Mouse (Mus musculus) kidney, postnatal 14 days (tissue): ENCODE data around the gene Adamtsl1.

Experiments
- DNase-seq: peaks from one replicate; pipeline ENCODE4 v3.0.0; 2022; ENCODE audit warnings: mixed read lengths

Adamtsl1 gene

DNA sequence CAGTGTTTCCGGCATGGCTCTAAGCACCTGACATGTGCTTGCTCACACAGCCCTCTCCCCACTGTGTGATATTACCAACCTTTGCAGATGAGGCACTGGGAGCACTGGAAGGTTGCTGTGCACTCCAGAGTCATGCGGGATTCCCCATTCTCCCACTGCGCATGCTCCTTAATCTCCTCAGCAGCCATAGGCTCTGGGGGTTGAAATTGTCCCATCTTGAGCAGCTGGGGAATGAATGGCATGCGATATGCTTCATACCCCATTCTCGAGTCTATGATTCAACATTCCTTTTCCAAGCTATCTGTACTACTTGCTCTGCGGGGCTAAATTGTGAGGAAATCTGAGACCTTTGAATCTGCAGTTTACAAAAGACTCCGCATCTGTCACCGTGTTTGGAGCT lies 812.7 kb downstream of the Adamtsl1 start:
- no peak for DNase-seq

DNA sequence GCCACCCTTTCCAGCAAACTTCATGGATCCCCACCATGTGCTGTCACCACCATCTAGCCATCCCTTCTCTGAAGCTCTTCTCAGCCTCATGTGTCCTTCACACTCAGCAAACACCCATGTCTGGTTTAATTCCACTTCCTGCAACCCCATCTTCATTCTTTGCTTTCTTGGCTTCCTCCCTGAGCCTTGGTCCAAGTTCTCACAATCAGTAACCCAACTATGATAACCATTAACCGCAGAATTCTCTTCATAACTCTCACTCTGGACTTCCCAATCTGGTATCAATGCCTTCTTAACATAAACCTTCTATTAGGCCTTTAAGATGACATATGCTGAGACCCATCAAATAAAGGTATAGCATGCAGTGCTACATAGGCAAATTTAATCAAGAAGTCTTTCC lies 815.5 kb downstream of the Adamtsl1 start:
- no peak for DNase-seq

DNA sequence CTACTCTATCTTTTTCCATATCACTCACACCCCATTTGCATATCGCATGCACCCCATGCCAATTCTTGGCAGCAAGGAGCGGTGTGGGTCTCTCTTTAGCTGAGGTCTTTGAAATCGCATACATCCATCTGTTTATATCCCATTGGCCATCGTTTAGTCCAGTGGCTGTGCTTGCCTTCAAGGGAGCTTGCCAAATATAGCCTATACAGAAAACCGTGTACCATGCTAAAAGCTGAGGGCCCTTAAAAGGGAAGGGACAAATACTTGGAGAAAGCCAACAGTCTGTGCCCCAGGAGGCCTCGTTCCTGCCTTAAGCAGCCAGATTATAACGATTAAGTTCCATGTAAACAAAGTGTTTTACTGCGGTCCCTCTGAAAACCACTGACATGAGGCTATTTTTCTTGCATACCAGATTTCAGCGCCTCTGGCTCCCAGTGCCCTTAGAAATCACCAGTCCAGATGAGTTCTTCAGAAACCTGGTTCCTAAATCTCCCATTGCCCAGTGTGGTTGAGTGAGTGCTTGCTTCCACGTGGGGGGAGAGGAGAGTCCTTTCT lies 822.0 kb downstream of the Adamtsl1 start:
- DNase-seq, result peak; percentile 41

DNA sequence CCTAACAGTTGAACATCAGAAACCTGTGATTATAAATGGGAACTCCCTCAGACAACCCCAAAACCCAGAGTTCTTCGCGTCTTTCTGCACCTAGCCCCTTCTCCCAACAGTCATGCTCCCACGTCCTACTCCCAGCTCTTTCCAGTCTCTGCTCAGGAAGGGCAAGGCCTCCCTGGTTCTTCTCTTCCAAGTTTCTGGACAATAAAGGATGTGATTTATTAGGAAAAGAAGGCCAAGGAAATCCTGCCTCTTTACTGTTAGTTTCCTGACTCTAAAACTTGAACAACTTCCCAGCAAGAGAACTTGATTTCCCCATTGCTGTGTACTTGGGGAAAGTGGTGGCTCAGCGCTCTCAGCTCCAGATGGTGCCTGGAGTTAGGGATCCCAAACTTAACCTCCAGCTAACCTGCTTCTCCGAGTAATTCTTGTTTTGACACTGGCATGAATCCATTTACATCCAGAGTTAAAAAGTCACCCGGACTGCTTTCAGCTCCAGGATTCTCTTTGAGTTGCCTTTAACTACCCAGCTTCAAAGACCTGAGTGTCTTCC lies 823.3 kb downstream of the Adamtsl1 start:
- DNase-seq, result peak; percentile 55

DNA sequence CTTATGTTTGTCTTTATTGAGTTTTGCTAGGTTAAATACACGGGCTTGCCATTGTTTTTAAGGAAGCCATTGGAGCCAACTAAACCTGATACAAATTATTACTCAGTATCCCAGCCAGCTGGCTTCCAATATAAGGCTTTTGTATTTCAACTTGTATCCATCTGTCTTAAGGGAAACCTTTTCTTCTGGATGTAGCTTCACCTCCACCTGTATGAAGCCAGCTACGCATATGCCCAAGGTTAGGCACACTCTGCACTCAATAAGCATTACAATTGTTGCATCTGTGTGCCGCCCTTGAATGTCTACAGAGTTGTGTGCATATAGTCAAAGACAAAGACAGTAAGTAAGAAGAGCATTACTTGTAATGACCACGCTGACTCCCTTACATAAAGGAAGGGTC lies 835.4 kb downstream of the Adamtsl1 start:
- no peak for DNase-seq

DNA sequence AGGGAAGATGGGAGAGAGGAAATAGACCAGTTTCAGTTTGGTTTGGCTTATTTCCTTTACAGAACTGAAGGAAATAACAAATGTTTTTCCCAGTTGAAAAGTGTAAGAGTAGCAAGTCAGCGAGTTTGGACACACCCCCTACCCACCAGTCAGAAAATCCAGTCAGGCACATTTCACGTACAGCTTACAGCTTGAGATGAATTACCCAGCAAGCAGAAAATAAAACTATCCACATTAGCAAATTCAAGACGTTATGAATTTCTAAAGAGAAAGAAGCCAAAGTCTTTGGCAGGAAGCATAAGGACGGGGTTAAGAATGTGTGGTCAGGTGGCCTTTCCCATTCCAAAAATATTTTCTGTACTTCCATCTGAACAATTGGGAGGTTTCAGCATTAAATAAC lies 838.1 kb downstream of the Adamtsl1 start:
- peak; percentile 18 for DNase-seq

DNA sequence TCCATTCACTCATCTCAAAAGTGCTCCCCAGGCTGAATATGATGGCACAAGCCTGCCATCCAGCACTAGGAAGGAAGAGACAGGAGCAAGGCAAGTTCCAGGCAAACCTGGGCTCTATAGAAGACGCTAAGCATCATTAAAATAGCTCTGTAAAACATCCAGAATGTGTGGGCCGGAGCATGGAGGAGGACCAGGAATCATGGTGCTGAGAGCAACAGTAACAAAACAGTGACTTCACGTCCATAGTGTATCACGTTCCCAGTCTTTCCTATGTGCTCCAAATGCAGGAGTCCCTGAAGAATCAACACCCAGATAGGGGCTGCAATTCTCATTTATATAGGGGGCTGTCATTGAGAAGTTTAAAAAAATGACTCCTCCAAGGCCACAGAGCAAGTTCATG lies 839.6 kb downstream of the Adamtsl1 start:
- no peak for DNase-seq

DNA sequence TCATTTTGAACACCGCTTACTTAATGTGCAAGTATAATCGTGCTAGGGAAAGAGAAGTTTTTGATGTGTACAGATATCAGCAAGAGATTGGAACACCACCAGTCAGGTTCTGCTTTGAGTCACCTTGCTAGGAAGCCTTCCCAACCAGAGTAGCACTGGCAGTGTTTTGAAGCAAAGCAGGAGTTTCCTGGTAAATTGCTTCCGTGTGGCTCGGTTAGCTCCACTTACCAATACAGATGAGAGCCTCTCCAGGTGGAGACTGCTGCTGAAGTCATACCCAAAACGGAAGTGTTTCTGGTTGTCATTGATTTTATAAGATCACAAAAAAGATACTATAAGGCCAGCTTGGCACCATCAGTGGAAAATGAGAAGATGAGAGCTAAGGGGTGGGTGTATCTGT lies 845.4 kb downstream of the Adamtsl1 start:
- DNase-seq, result no peak

DNA sequence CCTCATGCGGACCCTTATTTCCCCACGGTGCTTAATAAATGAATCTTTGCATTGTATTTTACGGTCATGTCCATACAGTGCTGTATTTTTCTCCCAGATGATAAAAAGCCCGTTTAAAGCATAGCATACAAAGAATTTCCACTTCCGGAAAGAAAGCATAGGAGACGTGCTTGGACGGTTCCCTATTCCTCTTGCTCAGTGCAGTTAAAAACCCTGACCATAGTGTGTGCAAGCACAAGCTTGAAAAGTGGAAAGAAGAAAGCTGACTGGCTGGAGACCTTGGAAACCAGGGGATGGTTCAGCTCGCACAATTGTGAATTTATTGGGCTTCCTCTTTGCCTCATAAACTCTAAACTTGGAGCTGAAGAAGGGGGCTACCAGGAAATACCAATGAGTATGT lies 855.1 kb downstream of the Adamtsl1 start:
- no peak for DNase-seq

DNA sequence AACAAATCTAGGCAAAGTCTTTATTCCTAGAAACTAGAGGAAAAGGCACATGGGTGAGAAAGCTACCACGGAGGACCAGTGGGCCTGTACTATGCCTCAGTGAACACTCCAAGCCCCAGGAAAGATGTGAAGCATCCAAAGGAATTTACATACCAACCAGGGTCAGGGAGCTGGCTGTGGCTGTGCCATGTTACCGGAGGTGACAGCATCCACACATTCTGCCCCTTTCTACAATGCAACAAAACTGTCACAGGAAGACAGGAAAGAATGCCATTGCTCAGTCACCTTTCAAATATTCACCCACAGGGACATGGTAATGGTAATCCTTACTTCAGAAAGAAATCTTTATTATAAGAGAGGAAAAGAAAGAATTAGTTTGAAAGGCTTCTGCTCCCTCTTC lies 859.2 kb downstream of the Adamtsl1 start:
- DNase-seq, result no peak

DNA sequence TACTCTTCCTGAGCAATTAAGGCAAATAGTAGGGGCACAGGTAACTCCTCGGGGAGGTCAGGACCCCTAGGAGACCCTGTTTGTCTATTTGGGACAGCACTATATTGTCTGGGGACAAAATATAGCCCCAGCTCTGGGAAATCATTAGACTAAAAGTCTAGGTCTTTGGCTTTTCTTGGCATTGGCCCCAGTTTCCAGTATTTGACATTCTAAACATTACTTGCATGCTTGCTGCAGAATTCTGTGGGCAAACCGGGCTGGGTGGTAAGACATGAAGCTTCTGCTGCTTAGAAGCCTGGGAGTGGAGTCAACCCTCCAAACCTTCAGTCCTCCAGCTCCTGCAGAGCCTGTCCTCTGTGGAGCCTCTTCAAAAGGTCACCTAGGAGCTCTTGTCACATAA lies 869.2 kb downstream of the Adamtsl1 start:
- peak; percentile 69 for DNase-seq

DNA sequence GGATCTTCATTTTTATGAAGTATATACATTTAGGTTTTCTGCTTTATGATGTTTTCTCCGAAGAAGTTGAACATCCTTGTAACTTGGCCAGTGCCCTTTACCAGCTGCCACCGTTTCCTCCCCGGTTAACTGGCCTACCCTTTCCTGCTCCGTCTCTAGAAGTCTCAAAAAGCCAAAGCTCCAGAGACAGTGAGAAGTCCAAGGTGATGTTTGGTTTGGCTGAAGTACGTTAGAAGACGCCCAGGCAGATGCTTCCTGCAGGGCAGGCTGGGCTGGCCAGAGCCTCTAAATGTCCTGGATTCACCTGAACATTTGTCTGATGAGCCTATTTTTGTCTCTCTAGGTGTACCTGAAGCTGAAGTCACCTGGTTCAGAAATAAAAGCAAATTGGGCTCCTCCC lies 871.1 kb downstream of the Adamtsl1 start:
- DNase-seq, result no peak

DNA sequence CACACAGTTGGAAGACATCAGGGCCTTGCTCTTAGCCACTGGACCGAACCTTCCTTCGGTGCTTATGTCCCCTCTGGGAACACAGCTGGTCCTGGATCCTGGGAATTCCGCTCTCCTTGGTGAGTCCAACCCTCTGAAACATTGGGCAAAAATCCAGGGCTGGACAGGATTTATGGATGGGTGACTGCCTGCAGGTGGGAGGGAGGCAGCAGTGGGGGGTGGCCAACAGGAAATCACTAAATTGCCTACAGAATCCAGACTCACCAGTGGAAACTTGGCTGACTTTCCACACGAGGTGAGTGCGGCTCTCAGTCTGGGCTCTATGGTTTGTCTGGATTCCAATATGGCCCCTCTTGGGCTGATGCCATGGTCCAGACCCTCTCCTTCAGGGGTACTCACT lies 874.5 kb downstream of the Adamtsl1 start:
- peak; percentile 76 for DNase-seq

DNA sequence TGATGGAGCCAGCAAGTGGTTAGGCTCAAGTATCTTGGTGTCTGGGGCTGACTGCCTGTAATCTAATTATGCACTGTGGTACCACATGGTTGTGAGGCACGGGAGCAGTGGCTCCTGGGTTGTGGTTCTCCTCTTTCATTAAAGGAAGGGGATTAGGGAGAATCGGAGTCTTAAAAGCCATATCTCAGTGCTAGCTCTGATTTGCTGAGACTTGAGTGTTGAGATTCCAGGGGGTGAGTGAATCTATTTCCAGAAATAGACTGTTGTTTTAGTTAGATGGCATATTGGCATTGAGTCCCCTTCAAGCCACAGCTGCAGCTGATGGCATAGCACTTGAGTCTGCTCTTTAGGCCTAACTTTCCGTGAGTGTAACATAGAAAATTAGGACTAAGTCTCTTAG lies 877.2 kb downstream of the Adamtsl1 start:
- no peak for DNase-seq

DNA sequence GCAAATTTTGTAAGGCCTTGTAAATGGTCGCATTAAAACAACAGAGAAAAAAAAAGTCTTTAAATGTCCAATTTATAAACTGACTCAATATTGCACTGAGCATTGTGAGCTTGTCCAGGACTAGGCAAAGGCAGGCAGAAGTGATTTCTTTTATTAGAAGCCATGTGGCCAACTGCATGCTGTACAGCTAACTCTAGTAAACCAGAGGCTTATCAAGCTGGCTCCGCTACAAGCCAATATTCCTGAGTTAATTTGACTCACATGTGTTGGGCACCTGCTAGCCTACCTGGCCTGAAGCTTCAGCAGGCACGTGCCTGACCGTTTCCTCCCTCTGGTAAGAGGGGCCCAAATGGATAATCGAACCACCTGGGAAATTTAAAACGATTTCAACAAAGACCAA lies 881.7 kb downstream of the Adamtsl1 start:
- DNase-seq, result no peak

DNA sequence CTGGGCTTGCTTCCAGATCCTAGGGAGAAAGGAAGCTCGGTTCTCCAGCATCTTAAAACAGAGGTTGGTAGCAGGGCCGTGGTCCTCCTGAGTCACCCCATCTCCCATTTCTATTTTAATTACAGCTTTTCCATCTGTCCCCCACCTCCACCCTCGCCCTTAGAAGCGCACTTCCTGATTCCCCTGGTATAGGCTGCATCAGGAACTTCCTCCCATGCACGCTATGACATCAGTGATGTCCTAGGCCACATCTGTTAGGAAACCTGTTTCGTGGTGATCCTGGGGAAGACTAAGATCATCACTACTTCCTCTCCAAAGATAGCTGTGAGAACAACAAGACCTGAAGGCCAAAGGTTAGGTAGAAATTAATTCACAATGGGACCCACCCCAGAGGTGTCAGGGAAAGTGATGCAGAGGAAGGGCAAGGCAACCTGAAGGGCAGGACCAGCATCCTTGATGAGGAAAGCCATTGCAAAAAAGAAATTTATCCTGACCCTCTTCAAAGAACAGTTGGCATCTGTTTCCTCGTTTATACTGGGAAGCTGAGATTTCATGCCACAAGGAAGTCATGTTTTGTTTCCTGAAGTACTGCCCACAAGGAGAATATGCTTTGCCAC lies 882.8 kb downstream of the Adamtsl1 start:
- DNase-seq, result peak; percentile 53

DNA sequence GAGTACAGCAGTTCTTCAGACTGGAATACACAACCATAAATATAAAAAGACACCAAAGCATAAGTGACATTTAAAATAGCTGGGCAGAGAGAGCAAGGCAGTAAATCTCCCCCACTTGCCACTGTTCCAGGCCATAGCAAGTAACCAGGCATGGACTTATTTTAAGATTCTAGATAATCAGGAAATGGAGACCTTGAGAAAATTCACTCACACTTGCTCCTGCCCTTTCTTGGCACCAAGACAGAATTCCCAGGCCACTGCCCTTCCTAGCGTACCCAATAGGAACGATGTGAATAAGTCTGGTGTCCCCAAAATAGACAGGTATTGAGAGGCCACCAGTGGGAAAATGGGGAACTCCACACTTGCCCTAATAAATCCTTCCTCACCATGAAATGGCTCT lies 883.5 kb downstream of the Adamtsl1 start:
- DNase-seq, result peak; percentile 43

DNA sequence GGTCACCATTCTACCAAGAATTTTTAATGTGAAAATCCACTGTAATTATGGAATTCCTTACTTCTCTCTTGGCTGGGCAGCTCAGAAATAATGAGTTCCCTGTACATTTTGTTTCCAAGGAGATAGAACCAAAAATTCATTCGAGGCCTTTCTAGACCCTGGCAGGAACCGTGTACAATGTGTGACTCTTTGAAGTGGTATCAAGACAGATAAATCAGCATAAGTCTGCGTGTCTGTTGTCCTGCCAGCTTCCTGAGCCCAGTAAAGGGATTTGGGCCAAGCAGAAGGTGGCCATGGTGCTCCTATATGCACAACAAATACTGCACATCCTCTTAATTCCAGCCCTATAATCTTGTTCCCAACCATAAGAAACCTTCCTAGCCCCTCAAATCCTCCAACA lies 887.1 kb downstream of the Adamtsl1 start:
- no peak for DNase-seq

DNA sequence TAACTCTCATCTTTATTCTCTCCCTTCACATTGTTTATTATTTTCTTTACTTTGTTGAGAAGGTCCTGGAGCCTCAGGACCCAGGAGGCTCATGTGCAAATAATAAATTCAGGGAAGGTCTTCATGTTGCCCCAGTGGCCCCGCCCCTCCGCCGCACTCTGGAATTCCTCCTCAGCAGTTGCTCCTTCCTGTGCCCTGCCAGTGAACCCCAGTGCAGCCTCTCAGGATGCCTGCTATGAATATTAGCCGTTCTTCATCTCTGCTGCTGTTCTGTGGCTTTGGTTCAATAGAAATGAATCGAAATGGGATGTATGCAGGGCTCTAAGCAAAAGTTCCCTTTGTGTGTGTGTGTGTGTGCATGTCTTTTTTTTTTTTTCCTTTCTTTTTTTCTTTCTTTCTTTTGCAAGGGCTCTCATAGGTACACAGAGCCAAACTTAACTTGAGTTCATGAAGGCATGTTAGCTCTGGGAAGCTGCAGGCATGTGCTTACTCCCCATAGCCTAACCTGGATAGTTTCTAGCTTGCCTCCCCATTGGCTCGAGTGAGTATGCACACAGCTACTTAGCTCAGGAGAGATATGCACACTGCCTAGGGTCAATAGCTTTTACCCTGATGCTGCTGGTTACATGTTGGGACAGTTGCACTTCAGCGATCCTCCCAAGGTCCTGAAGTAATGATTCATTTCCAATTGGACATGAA lies 892.7 kb downstream of the Adamtsl1 start:
- DNase-seq, result peak; percentile 38

DNA sequence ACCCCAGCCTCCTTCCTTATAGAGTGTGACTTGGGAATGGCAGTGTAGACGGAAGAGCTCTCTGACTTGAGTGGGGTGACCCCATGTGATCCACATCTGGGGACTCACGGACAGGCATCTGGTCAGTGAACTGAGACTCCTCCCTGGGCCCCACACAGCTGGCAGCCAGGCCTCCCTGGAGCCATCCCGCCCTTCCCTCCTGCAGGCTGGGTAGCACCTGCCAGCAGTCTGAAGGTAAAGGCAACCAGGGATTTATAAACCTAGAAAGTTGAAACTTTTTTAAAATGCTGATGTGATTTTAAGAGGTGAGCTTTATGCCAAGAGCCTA lies 893.2 kb downstream of the Adamtsl1 start:
- DNase-seq, result no peak

DNA sequence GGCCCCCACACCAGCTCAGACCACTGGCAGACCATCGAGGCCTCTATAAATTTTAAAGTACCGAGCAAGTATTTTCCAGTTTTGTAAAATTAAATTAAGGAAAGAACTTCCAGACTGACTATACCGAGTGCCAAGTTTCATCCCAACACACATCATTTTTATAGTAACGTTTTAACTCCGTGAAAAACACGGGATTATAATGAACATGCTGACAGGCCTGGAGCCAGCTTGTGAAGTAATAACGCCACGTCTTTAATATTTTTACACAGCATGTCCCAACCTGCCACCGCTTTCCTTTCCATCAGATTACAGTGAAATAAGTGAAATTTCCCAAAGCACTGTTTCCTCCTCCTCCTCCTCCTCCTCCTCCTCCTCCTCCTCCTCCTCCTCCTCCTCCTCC lies 894.4 kb downstream of the Adamtsl1 start:
- DNase-seq, result no peak

DNA sequence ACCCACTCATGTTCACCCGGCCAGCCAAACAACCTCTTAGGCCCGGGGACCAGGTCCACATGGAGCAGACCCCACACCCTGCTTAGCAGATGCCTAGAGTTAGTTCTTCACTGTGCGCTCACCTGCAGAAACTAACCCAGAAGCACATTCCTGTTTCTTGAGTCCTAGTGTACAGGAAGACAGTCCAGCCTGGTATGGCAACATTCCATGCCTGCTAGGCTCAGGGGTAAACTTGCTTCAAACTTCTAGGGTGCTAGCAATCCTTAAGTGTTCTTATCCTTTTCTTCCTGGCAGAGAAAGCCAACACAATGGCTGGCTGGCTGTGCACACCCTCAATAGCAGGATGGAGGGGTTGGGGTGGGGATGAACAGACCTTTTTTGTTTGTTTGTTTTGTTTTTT lies 897.0 kb downstream of the Adamtsl1 start:
- no peak for DNase-seq

DNA sequence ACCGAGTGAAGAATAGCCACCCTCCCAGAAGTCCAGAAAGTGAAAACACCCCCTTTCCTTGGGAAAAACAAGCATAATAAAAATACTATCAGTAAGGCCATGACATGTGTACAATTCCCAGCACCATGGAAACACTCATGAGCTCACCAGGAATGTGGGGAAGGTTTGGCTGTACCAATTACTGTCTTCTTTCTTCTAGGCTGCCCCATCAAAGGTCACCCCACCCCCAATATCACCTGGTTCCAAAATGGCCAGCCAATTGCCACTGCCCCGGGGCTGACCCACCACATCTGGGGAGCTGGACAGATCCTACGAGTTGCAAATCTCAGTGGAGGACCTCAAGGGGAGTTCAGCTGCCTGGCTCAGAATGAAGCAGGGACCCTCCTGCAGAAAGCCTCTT lies 899.4 kb downstream of the Adamtsl1 start:
- DNase-seq, result no peak

DNA sequence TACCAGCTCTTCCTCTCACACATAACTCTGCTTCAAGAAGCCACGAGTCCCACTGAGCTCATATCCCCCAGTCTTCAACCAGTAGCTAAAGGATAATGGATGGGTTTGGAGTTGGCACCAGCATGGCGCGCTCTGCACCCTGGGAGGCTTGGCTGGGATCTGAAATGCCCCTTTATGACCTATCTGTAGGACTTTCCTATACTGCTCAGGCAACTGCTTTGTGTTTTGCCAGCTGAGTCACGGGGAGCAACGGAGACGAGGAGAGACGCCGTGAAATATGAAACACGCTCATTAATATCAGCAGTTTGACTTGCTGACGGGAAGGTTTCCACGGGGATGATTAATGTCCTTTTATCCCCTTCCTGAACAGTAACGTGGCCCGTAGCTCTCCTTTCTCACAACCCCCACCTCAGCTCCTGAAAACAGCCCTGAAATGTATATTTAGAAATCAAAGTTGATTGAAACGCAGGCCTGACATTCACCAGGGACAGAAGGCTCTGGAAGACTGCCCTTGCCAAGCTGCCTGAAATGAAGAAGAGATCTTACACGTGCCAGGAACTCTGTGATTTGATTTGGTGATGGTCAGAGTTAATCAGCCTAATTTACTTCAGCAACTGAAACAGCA lies 902.5 kb downstream of the Adamtsl1 start:
- no peak for DNase-seq
